Mouse (Mus musculus): ENCODE data around the gene Gpatch2. TPM values are rescaled to one million over a fixed set of nuclear protein-coding genes. Genes with fewer than 3 reads are reported as not detected.
A peak's percentile ranks its signal among the peaks of the same experiment; 100 is the strongest.

Gpatch2 gene
- polyA plus RNA-seq, 1 experiment from 2014 or later: 16.8 TPM

GRCm38 (mm10) chr1:187292395-187292749 lies 77.1 kb downstream of the Gpatch2 start:
- H3K27ac ChIP-seq: no peak overlapping the region
- ATAC-seq: peak; percentile 29; the same call in 1 of the 2 replicates
- no peaks in the 10 kb centered on the region for H3K36me3 ChIP-seq
- H3K27me3 ChIP-seq (replicated peaks): no peaks in the 10 kb centered on the region
- H3K4me2 ChIP-seq (replicated peaks): no peak overlapping the region
- H3K4me3 ChIP-seq (replicated peaks): no peak overlapping the region
- H3K9me3 ChIP-seq: no peaks in the 10 kb centered on the region
- no peak overlapping the region for H3K9ac ChIP-seq
- 80% methylated on average over 3 of the region's 3 CpGs for WGBS
- no peaks in the 10 kb centered on the region for H3K4me1 ChIP-seq (replicated peaks)

DNA sequence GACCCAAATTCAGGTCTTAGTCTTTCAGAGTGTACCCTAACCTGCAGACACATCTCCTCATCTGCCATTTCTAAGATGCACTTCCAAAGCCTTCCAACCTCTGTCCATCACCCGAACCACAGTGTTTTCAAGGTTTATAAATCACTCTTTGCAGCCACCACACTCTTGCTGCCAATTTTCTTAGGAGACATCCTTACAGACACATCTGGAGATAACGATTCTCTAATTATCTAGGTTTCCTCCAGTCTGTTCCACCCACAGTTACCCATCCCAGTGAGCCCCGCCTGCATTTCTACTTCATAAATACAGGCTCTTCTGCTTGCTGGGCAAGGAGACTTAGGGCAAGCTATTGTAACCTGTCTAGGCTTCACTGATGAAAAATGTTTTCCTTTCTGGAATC lies 77.9 kb downstream of the Gpatch2 start:
- no peak for ATAC-seq
- Histone ChIP-seq H3K4me3 (replicated peaks) (no peak overlapping the region), H3K9ac (no peak overlapping the region), H3K4me1 (replicated peaks) (no peaks in the 10 kb centered on the region), H3K36me3 (no peaks in the 10 kb centered on the region), H3K27ac (no peak overlapping the region), H3K9me3 (no peaks in the 10 kb centered on the region), H3K27me3 (replicated peaks) (no peaks in the 10 kb centered on the region), H3K4me2 (replicated peaks) (no peak overlapping the region)
- WGBS: 83% methylated on average over 3 of the region's 3 CpGs

- Histone ChIP-seq H3K4me2 (replicated peaks) (no peak overlapping the region), H3K36me3 (no peaks in the 10 kb centered on the region), H3K9me3 (no peaks in the 10 kb centered on the region), H3K4me1 (replicated peaks) (no peaks in the 10 kb centered on the region), H3K27me3 (replicated peaks) (no peaks in the 10 kb centered on the region), H3K4me3 (replicated peaks) (no peak overlapping the region), H3K27ac (no peak overlapping the region), H3K9ac (no peak overlapping the region)
- ATAC-seq: no peak
- WGBS: 73% methylated on average over 5 of the region's 5 CpGs
These were observed 79.2 kb downstream of the Gpatch2 start for GRCm38 (mm10) chr1:187294522-187294921.

- no peak overlapping the region for H3K27ac ChIP-seq
- WGBS: 93% methylated on average over 6 of the region's 6 CpGs
- peaks cover 1% of the 10 kb centered on the region; the same call in 1 of the 2 replicates for H3K4me1 ChIP-seq (replicated peaks)
- H3K9me3 ChIP-seq: no peaks in the 10 kb centered on the region
- H3K4me3 ChIP-seq (replicated peaks): no peak overlapping the region
- no peak for ATAC-seq
- H3K9ac ChIP-seq: no peak overlapping the region
- no peaks in the 10 kb centered on the region for H3K27me3 ChIP-seq (replicated peaks)
- no peaks in the 10 kb centered on the region for H3K36me3 ChIP-seq
- no peak overlapping the region for H3K4me2 ChIP-seq (replicated peaks)
These were observed 79.8 kb downstream of the Gpatch2 start for GRCm38 (mm10) chr1:187295038-187295559.

DNA sequence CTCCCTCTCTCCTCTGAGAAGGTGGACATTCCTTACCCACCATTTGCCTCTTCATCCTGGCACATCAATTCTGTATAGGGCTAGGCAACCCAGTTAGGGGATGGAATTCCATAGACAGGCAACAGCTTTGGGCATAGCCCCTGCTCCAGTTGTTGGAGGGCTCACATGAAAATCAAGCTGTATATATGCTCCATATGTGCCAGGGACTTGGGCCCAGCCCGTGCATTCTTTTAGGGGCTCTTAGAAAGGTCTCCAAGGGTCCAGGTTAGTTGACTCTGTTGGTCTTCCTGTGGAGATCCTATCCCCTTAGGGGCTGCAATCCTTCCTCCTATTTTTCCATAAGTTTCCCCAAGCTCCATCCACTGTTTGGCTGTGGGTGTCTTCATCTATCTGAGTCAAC lies 80.4 kb downstream of the Gpatch2 start:
- no peaks in the 10 kb centered on the region for H3K9me3 ChIP-seq
- ATAC-seq: no peak
- H3K36me3 ChIP-seq: no peaks in the 10 kb centered on the region
- H3K4me2 ChIP-seq (replicated peaks): no peak overlapping the region
- peaks cover 7% of the 10 kb centered on the region for H3K4me1 ChIP-seq (replicated peaks)
- H3K27ac ChIP-seq: no peak overlapping the region
- no peaks in the 10 kb centered on the region for H3K27me3 ChIP-seq (replicated peaks)
- H3K9ac ChIP-seq: no peak overlapping the region
- 83% methylated on average over 1 of the region's 1 CpGs for WGBS
- H3K4me3 ChIP-seq (replicated peaks): no peak overlapping the region

- Histone ChIP-seq H3K4me1 (replicated peaks) (peaks cover 9% of the 10 kb centered on the region), H3K4me2 (replicated peaks) (no peak overlapping the region), H3K27me3 (replicated peaks) (no peaks in the 10 kb centered on the region), H3K4me3 (replicated peaks) (no peak overlapping the region), H3K27ac (no peak overlapping the region), H3K9ac (no peak overlapping the region), H3K9me3 (no peaks in the 10 kb centered on the region), H3K36me3 (no peaks in the 10 kb centered on the region)
- ATAC-seq: peak; percentile 70
- whole genome bisulfite sequencing: 46% methylated on average over 4 of the region's 4 CpGs
These were observed 83.9 kb downstream of the Gpatch2 start for GRCm38 (mm10) chr1:187299236-187299635.

GRCm38 (mm10) chr1:187300626-187301025 lies 85.3 kb downstream of the Gpatch2 start:
- Histone ChIP-seq H3K27me3 (replicated peaks) (no peaks in the 10 kb centered on the region), H3K9me3 (no peaks in the 10 kb centered on the region), H3K4me3 (replicated peaks) (no peak overlapping the region), H3K36me3 (no peaks in the 10 kb centered on the region), H3K4me1 (replicated peaks) (peaks cover 9% of the 10 kb centered on the region), H3K27ac (no peak overlapping the region), H3K9ac (no peak overlapping the region), H3K4me2 (replicated peaks) (no peak overlapping the region)
- ATAC-seq: 0 out of 2 replicates have a peak, but pooled peaks have one; percentile 31
- WGBS: 35% methylated on average over 5 of the region's 5 CpGs

DNA sequence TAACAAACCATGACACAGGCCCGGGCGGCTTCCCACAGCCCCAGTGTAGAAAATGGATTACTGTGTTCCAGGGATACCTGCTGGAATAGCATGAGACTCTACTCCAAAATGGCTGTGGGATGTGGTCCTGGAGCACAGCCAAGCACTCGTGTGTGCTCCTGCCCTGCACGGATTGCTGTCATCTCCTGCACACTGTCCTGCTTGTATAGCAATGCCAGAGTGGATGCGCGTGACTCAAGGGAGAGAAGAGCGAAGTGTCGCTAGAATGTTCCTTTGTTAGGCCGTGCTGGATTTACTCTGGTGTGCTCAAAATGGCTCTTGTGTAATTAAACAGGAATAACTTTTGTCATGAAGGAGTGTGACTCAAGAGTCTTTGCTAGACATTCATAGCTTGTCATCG lies 87.9 kb downstream of the Gpatch2 start:
- H3K4me2 ChIP-seq (replicated peaks): no peak overlapping the region
- WGBS: 90% methylated on average over 10 of the region's 10 CpGs
- H3K36me3 ChIP-seq: no peaks in the 10 kb centered on the region
- no peaks in the 10 kb centered on the region for H3K9me3 ChIP-seq
- H3K27me3 ChIP-seq (replicated peaks): no peaks in the 10 kb centered on the region
- no peak overlapping the region for H3K4me3 ChIP-seq (replicated peaks)
- ATAC-seq: no peak
- no peak overlapping the region for H3K9ac ChIP-seq
- H3K27ac ChIP-seq: no peak overlapping the region
- peaks cover 9% of the 10 kb centered on the region for H3K4me1 ChIP-seq (replicated peaks)

- H3K27ac ChIP-seq: no peak overlapping the region
- no peak overlapping the region for H3K4me2 ChIP-seq (replicated peaks)
- H3K9ac ChIP-seq: no peak overlapping the region
- no peaks in the 10 kb centered on the region for H3K27me3 ChIP-seq (replicated peaks)
- no peaks in the 10 kb centered on the region for H3K36me3 ChIP-seq
- H3K4me1 ChIP-seq (replicated peaks): no peaks in the 10 kb centered on the region
- no peak overlapping the region for H3K4me3 ChIP-seq (replicated peaks)
- no peak for ATAC-seq
- no peaks in the 10 kb centered on the region for H3K9me3 ChIP-seq
- 91% methylated on average over 4 of the region's 4 CpGs for WGBS
These were observed 92.0 kb downstream of the Gpatch2 start for GRCm38 (mm10) chr1:187307335-187307734.

GRCm38 (mm10) chr1:187308523-187308922 lies 93.2 kb downstream of the Gpatch2 start:
- WGBS: 74% methylated on average over 2 of the region's 2 CpGs
- Histone ChIP-seq H3K9ac (no peak overlapping the region), H3K27ac (no peak overlapping the region), H3K4me2 (replicated peaks) (no peak overlapping the region), H3K9me3 (no peaks in the 10 kb centered on the region), H3K36me3 (no peaks in the 10 kb centered on the region), H3K27me3 (replicated peaks) (no peaks in the 10 kb centered on the region), H3K4me1 (replicated peaks) (no peaks in the 10 kb centered on the region), H3K4me3 (replicated peaks) (no peak overlapping the region)
- no peak for ATAC-seq

GRCm38 (mm10) chr1:187311122-187311521 lies 95.8 kb downstream of the Gpatch2 start:
- Histone ChIP-seq H3K9ac (no peak overlapping the region), H3K9me3 (no peaks in the 10 kb centered on the region), H3K27me3 (replicated peaks) (no peaks in the 10 kb centered on the region), H3K36me3 (no peaks in the 10 kb centered on the region), H3K4me2 (replicated peaks) (no peak overlapping the region), H3K27ac (no peak overlapping the region), H3K4me1 (replicated peaks) (no peaks in the 10 kb centered on the region), H3K4me3 (replicated peaks) (no peak overlapping the region)
- WGBS: 85% methylated on average over 6 of the region's 6 CpGs
- ATAC-seq: no peak

DNA sequence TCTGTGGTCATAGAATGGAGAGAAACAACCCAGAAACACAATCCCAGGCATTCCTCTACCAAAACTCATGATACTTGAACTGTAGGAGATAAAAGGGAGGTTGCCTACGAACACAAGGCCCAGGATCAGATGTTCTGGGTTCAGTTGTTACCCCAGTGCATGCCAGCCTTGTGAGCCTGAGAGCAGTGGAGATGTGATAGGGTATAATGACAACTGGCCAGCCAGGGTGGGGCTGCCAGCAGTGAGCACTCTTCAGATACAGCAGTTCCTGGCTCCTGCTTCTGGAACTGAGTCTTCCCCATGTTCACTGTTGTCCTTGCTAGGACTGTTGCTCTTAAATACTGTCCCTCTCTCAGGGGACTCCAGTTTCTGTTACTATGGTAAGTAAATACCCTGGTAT lies 98.0 kb downstream of the Gpatch2 start:
- Histone ChIP-seq H3K27ac (no peak overlapping the region), H3K36me3 (no peaks in the 10 kb centered on the region), H3K9ac (no peak overlapping the region), H3K4me3 (replicated peaks) (no peak overlapping the region), H3K4me1 (replicated peaks) (no peaks in the 10 kb centered on the region), H3K9me3 (no peaks in the 10 kb centered on the region), H3K27me3 (replicated peaks) (no peaks in the 10 kb centered on the region), H3K4me2 (replicated peaks) (no peak overlapping the region)
- WGBS: 70% methylated on average over 1 of the region's 1 CpGs
- peak; percentile 45; the same call in 1 of the 2 replicates for ATAC-seq

DNA sequence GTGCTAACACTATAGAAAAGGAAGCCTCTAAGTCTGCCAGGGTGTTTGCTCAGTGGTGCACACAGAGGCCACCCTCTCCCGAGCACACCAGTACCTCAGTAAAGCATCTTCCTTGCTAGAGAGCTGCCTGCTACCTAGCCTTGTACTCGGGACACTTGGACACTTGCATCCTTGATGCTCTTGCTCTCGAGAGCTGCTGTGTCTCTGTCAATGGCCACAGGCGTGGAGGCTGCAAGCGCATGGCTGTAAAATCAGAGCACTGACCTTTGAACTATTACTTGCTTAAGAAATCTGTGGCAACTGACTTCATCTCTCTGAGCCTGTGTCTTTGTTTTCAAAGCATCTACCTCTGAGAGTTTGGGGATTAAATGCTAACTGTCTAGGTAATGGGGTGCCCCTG lies 98.5 kb downstream of the Gpatch2 start:
- ATAC-seq: peak; percentile 72
- Histone ChIP-seq H3K27me3 (replicated peaks) (no peaks in the 10 kb centered on the region), H3K9ac (no peak overlapping the region), H3K27ac (no peak overlapping the region), H3K4me2 (replicated peaks) (no peak overlapping the region), H3K36me3 (no peaks in the 10 kb centered on the region), H3K4me1 (replicated peaks) (no peaks in the 10 kb centered on the region), H3K9me3 (no peaks in the 10 kb centered on the region), H3K4me3 (replicated peaks) (no peak overlapping the region)
- WGBS: 60% methylated on average over 5 of the region's 5 CpGs

Data from intestine, embryonic 15.5 days (tissue).